Mouse (Mus musculus) gastrocnemius, adult 2 months (tissue): ENCODE measurements around the gene Cenpp. TPM values are rescaled to one million over a fixed set of nuclear protein-coding genes. Genes with fewer than 3 reads are reported as not detected.
"Not testable (repeated sequence)": the region's sequence is repeated elsewhere in the genome, so short reads cannot be mapped to it uniquely, and the experiment has no call there.

Source experiments
- DNase-seq: peaks from one replicate; pipeline ENCODE4 v3.0.0; 2022
- H3K27ac ChIP-seq: fragments of 200-600 bp; 2 replicates; pipeline ENCODE4 v1.8.1; 2022; ENCODE audit warnings: mild to moderate bottlenecking
- H3K4me3 ChIP-seq: fragments of 200-600 bp; 2 replicates; pipeline ENCODE4 v1.8.1; 2022; ENCODE audit warnings: mild to moderate bottlenecking, moderate library complexity
- CTCF ChIP-seq: fragments of 200-600 bp; IDR thresholded peaks from 2 replicates; pipeline ENCODE4 v1.8.1; 2022; ENCODE audit warnings: antibody characterized with exemption, mild to moderate bottlenecking, moderate library complexity
- intact Hi-C: fragments of 180-260 bp; cut with DNase I; formaldehyde crosslinking; loops from one replicate; pipeline ENCODE4 v1.15.1; 2025
- total RNA-seq, 2 experiments: library from RNA; stranded (reverse); gene quantifications; 2 replicates each; pipeline ENCODE4 v1.2.3; 2021

The Cenpp gene
- total RNA-seq, 2 experiments from 2014 or later: 0.79 to 0.86 TPM

DNA sequence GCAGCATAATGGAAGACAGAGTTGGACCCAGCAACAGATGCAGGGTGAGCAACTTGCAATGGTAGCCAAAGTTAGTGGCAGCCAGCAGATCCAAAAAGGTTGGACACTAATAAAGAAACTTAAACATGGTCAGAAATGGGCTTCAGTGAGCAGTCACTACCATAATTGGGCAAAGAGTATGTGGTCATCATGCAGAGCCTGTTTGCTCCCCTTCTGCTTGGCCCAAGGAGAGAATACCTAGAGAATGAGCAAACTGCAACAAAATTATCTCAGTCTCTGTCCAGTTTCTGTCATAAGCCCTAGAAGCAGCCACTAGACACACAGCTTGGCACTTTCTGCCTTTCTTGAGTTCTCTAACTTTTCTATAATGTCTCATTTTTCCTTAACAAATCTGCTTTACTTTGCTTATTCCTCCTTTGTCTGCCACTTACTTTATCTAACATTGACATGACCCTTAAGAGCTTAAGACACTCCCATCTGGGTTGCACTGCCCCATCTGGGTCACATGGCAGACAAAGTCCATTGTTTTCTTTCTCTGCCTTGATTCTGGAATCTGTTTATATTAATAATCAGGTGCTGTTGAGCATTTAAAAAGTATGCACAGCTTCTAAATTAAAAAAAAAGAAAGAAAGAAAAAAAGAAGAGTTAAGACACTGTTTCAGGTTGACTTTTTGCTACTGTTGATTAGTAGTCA is 8.8 kb downstream of the Cenpp start:
- DNase-seq: no peak
- Histone ChIP-seq H3K27ac (peak overlapping the region; percentile 43), H3K4me3 (no peak overlapping the region)
- intact Hi-C loops: loop anchor here (5.0 kb wide), 1 partner anchor 82 kb away; no protein-coding TSS in a partner anchor
- TF ChIP-seq CTCF: no peak

DNA sequence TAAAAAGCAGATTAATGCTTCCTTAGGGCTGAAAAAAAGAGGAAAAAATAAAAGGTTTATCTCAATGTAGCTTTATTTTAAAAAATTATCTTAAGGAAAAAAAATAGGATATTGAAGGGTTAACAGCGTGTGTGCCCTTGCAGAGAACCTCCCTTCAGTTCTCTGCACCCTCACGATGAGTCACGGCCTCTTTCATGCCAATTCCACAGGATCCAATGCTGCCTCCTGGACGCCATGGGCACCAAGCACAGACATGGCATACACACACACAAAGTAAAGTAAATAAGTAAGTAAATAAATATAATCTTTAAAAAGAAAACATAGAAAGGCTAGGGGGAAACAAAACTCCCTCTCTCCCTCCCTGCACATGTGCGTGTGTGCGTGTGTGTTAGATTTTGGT is 9.9 kb downstream of the Cenpp start:
- H3K27ac ChIP-seq: peak overlapping the region; percentile 43
- intact Hi-C loops: loop anchor here (5.0 kb wide), 1 partner anchor 80 kb away; no protein-coding TSS in a partner anchor
- no peak for DNase-seq
- TF ChIP-seq CTCF: no peak
- H3K4me3 ChIP-seq: no peak overlapping the region

DNA sequence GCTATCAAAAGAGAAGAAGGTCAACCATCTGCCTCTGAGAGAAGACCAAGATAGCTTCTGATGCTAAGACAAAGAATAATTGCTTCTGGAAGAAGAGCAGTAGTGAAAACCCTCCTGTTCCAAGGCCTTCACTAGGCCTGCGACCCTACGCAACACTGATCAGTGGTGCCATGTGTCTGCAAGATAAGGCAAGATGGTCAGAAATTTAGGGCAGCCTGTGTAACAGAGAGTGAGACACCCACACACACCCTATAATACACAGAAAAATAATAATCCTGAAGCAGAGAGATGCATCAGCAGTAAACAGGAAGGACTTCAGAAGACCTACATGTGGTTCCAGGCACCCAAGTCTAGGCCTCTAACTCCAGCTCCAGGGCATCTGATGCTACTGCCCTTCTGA is 12.6 kb downstream of the Cenpp start:
- DNase-seq: no peak
- no peak overlapping the region for H3K27ac ChIP-seq
- intact Hi-C loops: loop anchor here (5.0 kb wide), 1 partner anchor 78 kb away; no protein-coding TSS in a partner anchor
- no peak for TF ChIP-seq CTCF
- H3K4me3 ChIP-seq: no peak overlapping the region

DNA sequence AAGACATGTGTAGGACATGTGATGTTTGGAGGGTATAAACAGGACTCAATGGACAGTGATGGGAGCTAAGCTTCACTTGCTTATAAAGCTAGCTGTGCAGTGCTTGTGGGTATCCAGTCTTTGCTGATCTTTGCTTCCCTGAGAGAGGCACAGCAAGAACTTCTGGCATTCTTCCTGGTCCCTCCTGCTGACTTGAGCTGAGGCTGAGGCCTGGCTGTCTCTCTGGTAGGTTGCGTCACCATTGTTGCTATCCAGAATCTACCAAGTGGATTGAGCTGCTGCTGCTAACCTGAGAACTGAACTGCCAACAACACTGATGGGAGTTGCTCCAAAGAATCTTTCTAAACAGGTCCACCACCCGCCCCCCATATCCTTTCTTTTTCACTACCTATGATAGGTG is 23.5 kb downstream of the Cenpp start:
- TF ChIP-seq CTCF: no peak
- Histone ChIP-seq H3K4me3 (no peak overlapping the region), H3K27ac (no peak overlapping the region)
- intact Hi-C loops: no loop called here
- DNase-seq: peak; percentile 36

DNA sequence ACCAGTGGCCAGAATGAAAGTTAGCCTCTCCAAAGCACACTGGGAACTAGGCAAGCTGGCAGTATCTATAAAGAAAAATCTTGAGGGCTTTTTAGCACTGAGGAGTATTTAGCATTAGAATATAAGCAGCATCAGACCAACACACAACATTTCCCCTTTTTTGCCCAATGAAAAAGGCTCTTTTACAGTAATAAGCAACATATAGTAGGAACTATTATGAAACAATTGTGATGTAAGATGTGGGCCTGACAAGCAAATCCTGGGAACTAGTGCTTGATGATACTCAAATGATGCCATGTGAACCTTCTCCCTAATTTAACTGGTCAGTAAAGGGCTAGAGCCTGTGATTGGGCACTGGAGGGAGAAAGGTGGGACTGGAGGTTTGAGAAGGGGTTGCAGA is 24.4 kb downstream of the Cenpp start:
- TF ChIP-seq CTCF: no peak
- intact Hi-C loops: no loop called here
- Histone ChIP-seq H3K4me3 (no peak overlapping the region), H3K27ac (no peak overlapping the region)
- DNase-seq: no peak

- Histone ChIP-seq H3K4me3 (no peak overlapping the region), H3K27ac (no peak overlapping the region)
- TF ChIP-seq CTCF: no peak
- intact Hi-C loops: no loop called here
- DNase-seq: no peak
These were observed 29.4 kb downstream of the Cenpp start for GRCm38 (mm10) chr13:49623216-49623615.

DNA sequence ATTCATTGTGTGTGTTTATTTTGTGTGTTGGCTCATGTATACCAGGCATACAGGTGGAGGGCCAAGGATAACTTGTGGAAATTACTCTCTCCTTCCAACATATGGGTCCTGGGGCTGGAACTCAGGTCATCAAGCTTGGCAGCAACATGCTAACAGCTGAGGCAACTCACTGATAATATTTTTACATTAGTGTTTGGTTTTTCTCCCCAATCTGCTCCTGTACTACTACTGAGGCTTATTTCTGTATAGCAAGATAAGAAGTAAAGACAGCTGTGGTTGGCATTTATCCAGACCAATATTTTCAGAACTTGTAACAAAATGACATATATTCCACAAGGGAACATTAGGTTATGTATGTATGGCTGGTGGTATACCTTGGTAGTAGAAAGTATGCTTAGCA is 34.2 kb downstream of the Cenpp start:
- TF ChIP-seq CTCF: no peak
- intact Hi-C loops: no loop called here
- Histone ChIP-seq H3K4me3 (no peak overlapping the region), H3K27ac (no peak overlapping the region)
- no peak for DNase-seq

DNA sequence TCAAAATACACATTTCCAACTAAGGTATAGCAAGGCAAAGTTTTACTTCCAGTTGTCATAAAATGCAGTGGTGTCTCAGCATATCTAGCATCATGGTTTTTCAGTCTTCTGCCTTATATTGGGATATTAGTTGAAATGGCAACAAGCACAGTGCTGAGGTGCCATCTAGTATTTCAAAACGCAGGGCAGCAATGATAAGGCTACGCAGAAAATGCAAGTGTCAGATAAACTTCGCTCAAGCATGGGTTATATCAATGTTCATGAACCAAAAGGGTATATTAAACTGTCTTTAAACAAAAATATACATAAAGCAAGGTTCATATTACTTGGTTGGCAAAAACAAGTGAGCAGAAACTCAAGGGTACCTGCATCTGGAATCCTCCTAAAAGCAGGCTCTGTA is 35.6 kb downstream of the Cenpp start:
- Histone ChIP-seq H3K4me3 (no peak overlapping the region), H3K27ac (no peak overlapping the region)
- intact Hi-C loops: no loop called here
- no peak for TF ChIP-seq CTCF
- no peak for DNase-seq

- peak overlapping the region; percentile 81 for H3K27ac ChIP-seq
- intact Hi-C loops: no loop called here
- no peak for TF ChIP-seq CTCF
These were observed 43.8 kb downstream of the Cenpp start for GRCm38 (mm10) chr13:49608589-49609322.

GRCm38 (mm10) chr13:49607714-49608113 is 44.9 kb downstream of the Cenpp start, which contains the start of gene Ogn:
TSS of gene Ogn (plus strand) at chr13:49608046.
- Histone ChIP-seq H3K27ac (peak within 1 kb of the TSS; percentile 81), H3K4me3 (peak within 1 kb of the TSS; percentile 62)
- peak; percentile 32 for DNase-seq
- no peak for TF ChIP-seq CTCF
- intact Hi-C loops: no loop called here

More at GRCm38 (mm10) chr13:49608589-49609322, 43.8 kb downstream of the Cenpp start:
- DNase-seq: no peak
- peak overlapping the region; percentile 62 for H3K4me3 ChIP-seq

DNA sequence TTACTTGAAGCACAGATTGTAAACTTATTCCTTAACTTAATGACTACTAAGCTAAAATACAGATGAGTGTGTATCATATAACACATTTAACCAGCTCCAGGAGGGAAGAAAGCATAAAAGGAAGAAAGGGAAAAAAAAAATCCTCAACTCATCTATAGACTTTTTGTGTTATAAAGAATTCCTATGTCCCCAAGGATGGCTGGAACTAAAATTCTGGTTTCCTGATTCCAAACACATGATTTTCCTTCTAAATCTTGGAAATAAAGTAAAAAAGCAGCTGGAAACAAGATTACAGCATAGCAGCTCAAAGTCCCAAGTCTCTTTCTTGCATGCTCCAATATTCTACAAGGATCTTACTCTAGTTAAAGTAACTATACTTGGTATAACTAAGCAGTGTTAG is 49.0 kb downstream of the Cenpp start:
- no peak for TF ChIP-seq CTCF
- intact Hi-C loops: no loop called here
- Histone ChIP-seq H3K27ac (peak overlapping the region; percentile 31; the same call in 1 of the 2 replicates), H3K4me3 (no peak overlapping the region)
- no peak for DNase-seq

GRCm38 (mm10) chr13:49602541-49602940 is 50.0 kb downstream of the Cenpp start:
- DNase-seq, intact Hi-C loops: not testable (repeated sequence)

DNA sequence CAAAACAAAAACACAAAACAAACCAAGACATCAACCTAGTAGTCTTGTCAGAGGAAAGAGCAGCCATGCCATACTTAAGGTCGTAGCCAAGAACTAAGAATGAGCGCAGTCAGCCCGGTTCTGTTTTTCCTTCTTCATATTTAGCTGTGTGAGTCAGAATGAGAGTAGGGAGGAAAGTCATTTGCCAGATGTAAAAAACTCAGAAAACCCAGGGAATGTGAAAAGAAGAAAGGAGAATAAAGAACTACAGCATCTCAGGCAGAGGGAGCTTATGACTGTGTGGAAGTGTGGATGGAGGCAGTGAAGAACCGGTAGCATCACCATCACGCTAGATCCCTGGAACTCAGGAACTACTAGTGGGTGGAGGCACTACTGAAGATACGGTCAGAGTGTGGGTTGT is 66.5 kb downstream of the Cenpp start:
- no peak for TF ChIP-seq CTCF
- Histone ChIP-seq H3K4me3 (no peak overlapping the region; the same call in 1 of the 2 replicates), H3K27ac (peak overlapping the region; percentile 86)
- DNase-seq: no peak
- intact Hi-C loops: no loop called here

More at GRCm38 (mm10) chr13:49602541-49602940, 50.0 kb downstream of the Cenpp start:
- not testable (repeated sequence) for H3K27ac ChIP-seq, H3K4me3 ChIP-seq
